ENCODE assay signal across 8 mouse cellular contexts in genomic region chr3:135422232-135422855, GRCm38 (mm10). TPM values are rescaled to one million over a fixed set of nuclear protein-coding genes. Genes with fewer than 3 reads are reported as not detected.
DNase-seq lines count a peak whose midpoint lies in the region; ATAC-seq and TF ChIP-seq lines count a peak whose summit lies in the region.

No protein-coding gene starts in this region.

- peaks cover 11% of the 10 kb centered on the region for H3K36me3 ChIP-seq in forebrain, embryonic 10.5 days (replicated peaks)
- H3K36me3 ChIP-seq in liver, embryonic 13.5 days: no peaks in the 10 kb centered on the region; the same call in 1 of the 2 replicates

- peaks cover 25% of the 10 kb centered on the region for H3K4me1 ChIP-seq in forebrain, embryonic 10.5 days
- H3K4me1 ChIP-seq in liver, embryonic 13.5 days (replicated peaks): peaks cover 36% of the 10 kb centered on the region

- no peaks in the 10 kb centered on the region for H3K9me3 ChIP-seq in forebrain, embryonic 10.5 days
- no peaks in the 10 kb centered on the region for H3K9me3 ChIP-seq in liver, embryonic 13.5 days (replicated peaks)

- no peak for TF ChIP-seq CTCF in gastrocnemius, adult 2 months (IDR thresholded peaks at IDR 0.05)

- no peaks in the 10 kb centered on the region for H3K27me3 ChIP-seq in forebrain, embryonic 10.5 days (ENCODE audit: poor library complexity, severe bottlenecking)
- H3K27me3 ChIP-seq in liver, embryonic 13.5 days: no peaks in the 10 kb centered on the region

- H3K4me2 ChIP-seq in liver, embryonic 13.5 days: peak overlapping the region; percentile 77

- no peak for DNase-seq in gastrocnemius, adult 2 months
- no peak for DNase-seq in gastrocnemius, adult 18-20 months (ENCODE audit: low spot score)
- DNase-seq in 3T3-L1 (ENCODE audit: low read depth, low spot score): peak; percentile 25
- no peak for DNase-seq in forebrain, embryonic 10.5 days (ENCODE audit: extremely low spot score, low spot score)
- no peak for DNase-seq in liver, embryonic 13.5 days
- no peak for DNase-seq in cerebellum, postnatal 36 days
- DNase-seq in T-cell, adult 2 months (ENCODE audit: low spot score): no peak
- no peak for DNase-seq in retina, postnatal 1 day

- ATAC-seq in liver, embryonic 13.5 days (ENCODE audit: low read depth): no peak

- intact Hi-C loops in gastrocnemius, adult 2 months (cut with DNase I): loop anchor here (5.0 to 10.0 kb wide), 2 partner anchors 85 to 272 kb away; partner anchors contain the start of gene Nfkb1

- peak overlapping the region; percentile 92 for H3K9ac ChIP-seq in liver, embryonic 13.5 days

- 38% methylated on average over 8 of the region's 8 CpGs for WGBS in forebrain, embryonic 10.5 days
- 5% methylated on average over 8 of the region's 8 CpGs for WGBS in liver, embryonic 13.5 days (ENCODE audit: insufficient replicate concordance)

- peak overlapping the region; percentile 99 for H3K27ac ChIP-seq in gastrocnemius, adult 2 months
- peak overlapping the region; percentile 99 for H3K27ac ChIP-seq in forebrain, embryonic 10.5 days
- H3K27ac ChIP-seq in liver, embryonic 13.5 days: peak overlapping the region; percentile 84

- peak overlapping the region; percentile 84 for H3K4me3 ChIP-seq in gastrocnemius, adult 2 months
- H3K4me3 ChIP-seq in forebrain, embryonic 10.5 days: peak overlapping the region; percentile 81
- peak overlapping the region; percentile 69 for H3K4me3 ChIP-seq in liver, embryonic 13.5 days (replicated peaks)

RNA-seq across cellular contexts. Expression of gene Cisd2, which starts 1.4 kb away (rescaled TPM):
- total RNA-seq in gastrocnemius, adult 2 months (2021): 10 to 100 TPM; 30.2 to 36.9 TPM
- 10 to 100 TPM; 32.4 to 34.0 TPM for total RNA-seq in gastrocnemius, adult 18-20 months (2021)
- polyA plus RNA-seq in forebrain, embryonic 10.5 days (2016; fragmentation: Nextera tagmentation; extraction: Ambion mirVana): 87.8 and 89.8 TPM in 2 replicates
- polyA plus RNA-seq in liver, embryonic 13.5 days (2015; fragmentation: Nextera tagmentation; extraction: Ambion mirVana): 36.4 and 43.9 TPM in 2 replicates

RNA-seq across cellular contexts. Expression of gene Ube2d3, which starts 15.6 kb away (rescaled TPM):
- total RNA-seq in gastrocnemius, adult 2 months (2021): 100 to 1,000 TPM; 327 TPM
- total RNA-seq in gastrocnemius, adult 18-20 months (2021): 100 to 1,000 TPM; 343 to 352 TPM
- polyA plus RNA-seq in forebrain, embryonic 10.5 days (2016; fragmentation: Nextera tagmentation; extraction: Ambion mirVana): 565 and 588 TPM in 2 replicates
- polyA plus RNA-seq in liver, embryonic 13.5 days (2015; fragmentation: Nextera tagmentation; extraction: Ambion mirVana): 281 and 348 TPM in 2 replicates
